Mouse (Mus musculus): ENCODE measurements around the gene Acox1. TPM values are rescaled to one million over a fixed set of nuclear protein-coding genes. Genes with fewer than 3 reads are reported as not detected.

Acox1 gene
- total and polyA plus RNA-seq, 2 experiments from 2014 or later, result 58.2 to 108 TPM

DNA sequence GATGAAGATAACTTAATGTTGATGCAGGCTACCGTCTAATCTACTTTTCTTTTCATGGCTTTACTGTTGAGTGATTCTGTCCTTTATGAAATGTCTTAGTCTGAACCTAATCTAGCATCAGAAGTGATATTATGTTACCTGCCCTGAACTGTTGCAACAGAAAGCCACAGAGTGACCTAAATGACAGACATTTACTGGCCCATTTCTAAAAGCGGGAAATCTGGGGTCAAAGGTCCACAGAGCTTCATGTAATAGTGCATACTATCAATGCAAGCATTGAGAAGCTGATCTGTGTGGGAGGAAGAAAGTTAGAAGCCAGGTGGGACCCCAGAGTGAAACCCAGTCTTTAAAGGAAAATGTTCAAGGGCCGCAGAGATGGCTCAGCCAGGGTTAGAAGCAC, 4.3 kb upstream of the Acox1 start:
- DNase-seq (no peak), ATAC-seq (no peak)
- Histone ChIP-seq H3K4me2 (ENCODE audit: low read depth) (no peak overlapping the region), H3K4me3 (ENCODE audit: low read depth, low read length) (no peak overlapping the region), H3K9me3 (ENCODE audit: low read length) (no peaks in the 10 kb centered on the region), H3K27me3 (ENCODE audit: insufficient read depth, low read length) (no peaks in the 10 kb centered on the region), H3K9ac (no peak overlapping the region), H3K36me3 (ENCODE audit: insufficient read depth) (peaks cover 26% of the 10 kb centered on the region), H3K27ac (ENCODE audit: low read depth, low read length) (no peak overlapping the region), H3K4me1 (ENCODE audit: insufficient read depth) (no peaks in the 10 kb centered on the region)
- WGBS, result 98% methylated on average over 3 of the region's 3 CpGs
- TF ChIP-seq CTCF (IDR thresholded peaks at IDR 0.05; ENCODE audit: low read depth), result no peak

GRCm38 (mm10) chr11:116201151-116201550, 2.3 kb upstream of the Acox1 start:
- H3K27ac ChIP-seq (ENCODE audit: low read depth, low read length), result no peak overlapping the region
- no peaks in the 10 kb centered on the region for H3K27me3 ChIP-seq (ENCODE audit: insufficient read depth, low read length)
- no peak overlapping the region for H3K9ac ChIP-seq
- DNase-seq, result no peak
- no peak overlapping the region for H3K4me3 ChIP-seq (ENCODE audit: low read depth, low read length)
- H3K36me3 ChIP-seq (ENCODE audit: insufficient read depth), result peaks cover 12% of the 10 kb centered on the region
- no peaks in the 10 kb centered on the region for H3K9me3 ChIP-seq (ENCODE audit: low read length)
- no peak overlapping the region for H3K4me2 ChIP-seq (ENCODE audit: low read depth)
- ATAC-seq, result no peak
- no peak for TF ChIP-seq CTCF (IDR thresholded peaks at IDR 0.05; ENCODE audit: low read depth)
- peaks cover 10% of the 10 kb centered on the region; the same call in 1 of the 2 replicates for H3K4me1 ChIP-seq (ENCODE audit: insufficient read depth)
- 98% methylated on average over 2 of the region's 2 CpGs for WGBS

GRCm38 (mm10) chr11:116198132-116198531, 713 bp downstream of the Acox1 start:
- Histone ChIP-seq H3K27me3 (ENCODE audit: insufficient read depth, low read length) (no peaks in the 10 kb centered on the region), H3K27ac (ENCODE audit: low read depth, low read length) (peak overlapping the region; percentile 97), H3K4me1 (ENCODE audit: insufficient read depth) (peaks cover 10% of the 10 kb centered on the region; the same call in 1 of the 2 replicates), H3K9ac (peak overlapping the region; percentile 84), H3K4me2 (ENCODE audit: low read depth) (peak overlapping the region; percentile 55), H3K36me3 (ENCODE audit: insufficient read depth) (peaks cover 6% of the 10 kb centered on the region), H3K4me3 (ENCODE audit: low read depth, low read length) (peak overlapping the region; percentile 83), H3K9me3 (ENCODE audit: low read length) (no peaks in the 10 kb centered on the region)
- TF ChIP-seq CTCF (IDR thresholded peaks at IDR 0.05; ENCODE audit: low read depth), result no peak
- ATAC-seq, result no peak
- DNase-seq, result no peak
- 19% methylated on average over 13 of the region's 13 CpGs for WGBS

GRCm38 (mm10) chr11:116197584-116197906, 1.3 kb downstream of the Acox1 start:
- WGBS, result 89% methylated on average over 6 of the region's 6 CpGs
- Histone ChIP-seq H3K4me2 (ENCODE audit: low read depth) (peak overlapping the region; percentile 55), H3K27ac (ENCODE audit: low read depth, low read length) (no peak overlapping the region), H3K4me3 (ENCODE audit: low read depth, low read length) (peak overlapping the region; percentile 83; the same call in 1 of the 2 replicates), H3K27me3 (ENCODE audit: insufficient read depth, low read length) (no peaks in the 10 kb centered on the region), H3K9me3 (ENCODE audit: low read length) (no peaks in the 10 kb centered on the region), H3K4me1 (ENCODE audit: insufficient read depth) (peaks cover 10% of the 10 kb centered on the region; the same call in 1 of the 2 replicates), H3K9ac (no peak overlapping the region), H3K36me3 (ENCODE audit: insufficient read depth) (peaks cover 6% of the 10 kb centered on the region)
- DNase-seq (no peak), ATAC-seq (no peak)
- TF ChIP-seq CTCF (IDR thresholded peaks at IDR 0.05; ENCODE audit: low read depth), result no peak

DNA sequence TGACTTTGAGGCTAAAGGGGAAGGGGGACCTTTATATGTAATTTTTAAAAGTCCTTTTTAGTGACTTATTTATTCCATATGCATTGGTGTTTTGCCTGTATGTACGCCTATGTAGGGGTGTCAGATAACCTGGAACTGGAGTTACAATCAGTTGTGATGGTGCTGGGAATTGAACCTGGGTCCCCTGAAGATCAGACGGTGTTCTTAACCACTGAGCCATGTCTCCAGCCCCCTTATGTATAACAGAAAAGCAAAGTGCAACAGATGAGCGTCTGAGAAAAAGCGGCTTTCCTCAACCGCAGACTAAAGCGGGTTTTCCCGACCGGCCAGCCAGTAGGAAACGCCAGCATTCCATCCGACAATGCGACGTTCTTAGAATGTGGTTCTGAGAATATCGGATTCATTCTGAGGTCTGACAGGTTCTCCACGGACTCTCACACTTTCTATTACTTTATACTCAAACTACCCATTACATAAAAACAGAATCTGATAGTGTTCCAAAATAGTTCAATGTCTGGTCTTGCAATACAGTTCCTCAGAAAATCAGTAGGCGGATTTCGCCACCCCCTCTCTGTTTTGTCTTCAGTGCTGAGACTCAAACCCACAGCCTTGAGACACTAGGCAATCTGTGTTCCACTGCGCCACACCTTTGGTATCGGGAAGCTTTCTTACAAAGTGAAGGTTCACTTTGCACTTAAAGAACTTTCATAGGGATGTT, 1.8 kb downstream of the Acox1 start:
- peaks cover 6% of the 10 kb centered on the region for H3K36me3 ChIP-seq (ENCODE audit: insufficient read depth)
- no peak overlapping the region for H3K9ac ChIP-seq
- no peak overlapping the region for H3K27ac ChIP-seq (ENCODE audit: low read depth, low read length)
- 95% methylated on average over 18 of the region's 18 CpGs for WGBS
- DNase-seq (no peak), ATAC-seq (no peak)
- no peak for TF ChIP-seq CTCF (IDR thresholded peaks at IDR 0.05; ENCODE audit: low read depth)
- no peaks in the 10 kb centered on the region for H3K9me3 ChIP-seq (ENCODE audit: low read length)
- peaks cover 10% of the 10 kb centered on the region; the same call in 1 of the 2 replicates for H3K4me1 ChIP-seq (ENCODE audit: insufficient read depth)
- peak overlapping the region; percentile 55; the same call in 1 of the 2 replicates for H3K4me2 ChIP-seq (ENCODE audit: low read depth)
- no peaks in the 10 kb centered on the region for H3K27me3 ChIP-seq (ENCODE audit: insufficient read depth, low read length)
- no peak overlapping the region for H3K4me3 ChIP-seq (ENCODE audit: low read depth, low read length)

GRCm38 (mm10) chr11:116196336-116196735, 2.5 kb downstream of the Acox1 start:
- Histone ChIP-seq H3K4me1 (ENCODE audit: insufficient read depth) (peaks cover 10% of the 10 kb centered on the region; the same call in 1 of the 2 replicates), H3K9ac (no peak overlapping the region), H3K9me3 (ENCODE audit: low read length) (no peaks in the 10 kb centered on the region), H3K4me2 (ENCODE audit: low read depth) (no peak overlapping the region), H3K36me3 (ENCODE audit: insufficient read depth) (peaks cover 6% of the 10 kb centered on the region), H3K27ac (ENCODE audit: low read depth, low read length) (no peak overlapping the region), H3K4me3 (ENCODE audit: low read depth, low read length) (no peak overlapping the region), H3K27me3 (ENCODE audit: insufficient read depth, low read length) (no peaks in the 10 kb centered on the region)
- no peak for ATAC-seq
- TF ChIP-seq CTCF (IDR thresholded peaks at IDR 0.05; ENCODE audit: low read depth), result no peak
- no peak for DNase-seq
- WGBS, result 92% methylated on average over 3 of the region's 3 CpGs

GRCm38 (mm10) chr11:116195252-116195651, 3.6 kb downstream of the Acox1 start:
- WGBS, result 78% methylated on average over 5 of the region's 5 CpGs
- no peaks in the 10 kb centered on the region for H3K9me3 ChIP-seq (ENCODE audit: low read length)
- peaks cover 11% of the 10 kb centered on the region for H3K36me3 ChIP-seq (ENCODE audit: insufficient read depth)
- peaks cover 10% of the 10 kb centered on the region; the same call in 1 of the 2 replicates for H3K4me1 ChIP-seq (ENCODE audit: insufficient read depth)
- no peak overlapping the region for H3K9ac ChIP-seq
- DNase-seq (no peak), ATAC-seq (no peak)
- H3K4me2 ChIP-seq (ENCODE audit: low read depth), result no peak overlapping the region
- H3K27me3 ChIP-seq (ENCODE audit: insufficient read depth, low read length), result no peaks in the 10 kb centered on the region
- H3K27ac ChIP-seq (ENCODE audit: low read depth, low read length), result no peak overlapping the region
- H3K4me3 ChIP-seq (ENCODE audit: low read depth, low read length), result no peak overlapping the region
- peak; percentile 10; the same call in 1 of the 2 replicates for TF ChIP-seq CTCF (IDR thresholded peaks at IDR 0.05; ENCODE audit: low read depth)
